Comparison of ENCODE assay signal across 26 mouse cellular contexts in the genomic region with DNA sequence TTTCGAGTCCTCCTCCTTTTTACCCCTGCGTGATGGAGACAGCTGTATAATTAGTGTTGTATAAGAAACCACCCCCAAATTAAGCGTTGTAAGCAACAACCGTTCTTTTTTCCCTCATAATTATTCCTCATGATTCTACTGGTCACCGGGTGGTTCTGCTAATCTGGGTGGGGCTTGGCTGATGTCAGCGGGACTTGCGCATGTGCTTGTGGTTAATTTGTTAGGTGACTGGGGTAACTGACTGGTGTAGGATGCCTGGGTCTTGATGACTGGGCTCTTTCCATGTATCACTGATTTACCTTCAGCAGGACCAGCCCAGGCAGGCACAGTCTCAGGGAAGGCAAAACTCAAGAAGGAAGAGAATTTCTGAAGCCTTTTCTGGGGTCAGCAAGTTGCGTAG. TPM values are rescaled to one million over a fixed set of nuclear protein-coding genes. Genes with fewer than 3 reads are reported as not detected.
A peak's percentile ranks its signal among the peaks of the same experiment; 100 is the strongest.
DNase-seq lines count a peak whose midpoint lies in the region; ATAC-seq and TF ChIP-seq lines count a peak whose summit lies in the region.
"Had no signal": no experiment of that assay in that cellular context is flagged by ENCODE, and none has a peak within 500 bp of the region (broad histone marks: within the 10 kb centered on the region; RNA-seq: fewer than 3 reads in every experiment).

No protein-coding gene starts in this region.

- peak overlapping the region; percentile 56 for H3K9ac ChIP-seq in CH12.LX (ENCODE audit: insufficient read depth, low read depth)
- H3K9ac ChIP-seq: embryonic facial prominence, embryonic 12.5 days; embryonic facial prominence, embryonic 15.5 days; forebrain, embryonic 15.5 days; heart, embryonic 12.5 days; heart, embryonic 15.5 days; hindbrain, embryonic 14.5 days had no signal

- H3K9me3 ChIP-seq in CH12.LX (replicated peaks; ENCODE audit: low read length): no peaks in the 10 kb centered on the region
- H3K9me3 ChIP-seq: embryonic facial prominence, embryonic 12.5 days; embryonic facial prominence, embryonic 15.5 days; forebrain, embryonic 15.5 days; G1E; heart, embryonic 12.5 days; heart, embryonic 15.5 days had no signal

- peak overlapping the region in 2 of 3 experiments; percentile 60 to 75 for H3K4me3 ChIP-seq in CH12.LX (replicated peaks in 1 of 3; ENCODE audit: low read depth in 2 of 3, low read length in 2 of 3, poor library complexity in 1 of 3)
- H3K4me3 ChIP-seq: embryonic facial prominence, embryonic 12.5 days; embryonic facial prominence, embryonic 15.5 days; forebrain, embryonic 15.5 days; heart, embryonic 12.5 days; heart, embryonic 15.5 days had no signal

- peak; percentile 25 for DNase-seq in lung, postnatal 10 days
- no peak for DNase-seq in lung, postnatal 25 days (ENCODE audit: low spot score)
- DNase-seq in CH12.LX (ENCODE audit: extremely low read depth): no peak
- no peak for DNase-seq in frontal cortex, adult 2 months (ENCODE audit: extremely low spot score in 1 of 2, low spot score in 1 of 2)
- no peak for DNase-seq in left cerebral cortex, postnatal 36 days (ENCODE audit: low spot score in 2 of 2)
- DNase-seq: adrenal gland, postnatal 10 days; adrenal gland, postnatal 36 days; cerebellum, adult 18-20 months; cerebellum, adult 9-10 months; cerebellum, postnatal 14 days; gastrocnemius, postnatal 10 days; gastrocnemius, postnatal 36 days; heart, adult 18-20 months; heart, postnatal 10 days; heart, postnatal 4 days had no signal

- peaks cover 8 to 57% of the 10 kb centered on the region in 2 experiments for H3K4me1 ChIP-seq in CH12.LX (ENCODE audit: control insufficient read depth in 1 of 2, insufficient read depth in 2 of 2)

- intact Hi-C loops in left cerebral cortex, postnatal 36 days (cut with DNase I): no loop called here

- dilution Hi-C loops in CH12.LX (cut with MboI; ENCODE audit: extremely low pct_ligation_motif_present, extremely low pct_unique_long_range_greater_than_20kb, low sequenced_read_pairs): no loop called here

- no peak for TF ChIP-seq CTCF in CH12.LX (conservative IDR thresholded peaks at IDR 0.05 in 1 of 2, IDR thresholded peaks at IDR 0.05 in 1 of 2; ENCODE audit: low read depth in 2 of 2, low read length in 2 of 2)

- in situ Hi-C loops in CH12.LX (cut with MboI; ENCODE audit: low pct_ligation_motif_present, low pct_unique_long_range_greater_than_20kb, low sequenced_read_pairs): no loop called here

- TF ChIP-seq RAD21 in CH12.LX (IDR thresholded peaks at IDR 0.05; ENCODE audit: low read depth, low read length): no peak

- no peaks in the 10 kb centered on the region for H3K27me3 ChIP-seq in CH12.LX (replicated peaks)
- H3K27me3 ChIP-seq: embryonic facial prominence, embryonic 12.5 days; embryonic facial prominence, embryonic 15.5 days; forebrain, embryonic 15.5 days; Patski had no signal

- peak; percentile 25 for ATAC-seq in granulocyte monocyte progenitor cell, adult 5-6 weeks (replicated peaks; ENCODE audit: poor library complexity, severe bottlenecking)
- ATAC-seq: forebrain, embryonic 15.5 days; hindbrain, postnatal 0 days; inflammation-experienced regulatory T-cells, adult 6 months; Patski had no signal

- TF ChIP-seq EP300 in CH12.LX (IDR thresholded peaks at IDR 0.05; ENCODE audit: low read length): no peak

- no peak for TF ChIP-seq POLR2A in CH12.LX (IDR thresholded peaks at IDR 0.05; ENCODE audit: low read depth, low read length)

- no peak overlapping the region for H3K27ac ChIP-seq in CH12.LX (ENCODE audit: insufficient read depth, low read depth)
- H3K27ac ChIP-seq: embryonic facial prominence, embryonic 12.5 days; embryonic facial prominence, embryonic 15.5 days; forebrain, embryonic 15.5 days; heart, embryonic 15.5 days; hindbrain, embryonic 14.5 days; hindbrain, postnatal 0 days had no signal

- H3K36me3 ChIP-seq in CH12.LX (replicated peaks in 1 of 2; ENCODE audit: control insufficient read depth in 1 of 2, insufficient read depth in 1 of 2, low read length in 1 of 2): no peaks in the 10 kb centered on the region
- H3K36me3 ChIP-seq: embryonic facial prominence, embryonic 12.5 days; embryonic facial prominence, embryonic 15.5 days; forebrain, embryonic 15.5 days; G1E; heart, embryonic 12.5 days; heart, embryonic 15.5 days had no signal

- no peaks in the 10 kb centered on the region; the same call in 1 of the 2 replicates for H3K79me2 ChIP-seq in CH12.LX (replicated peaks; ENCODE audit: control insufficient read depth, extremely low read depth, insufficient read depth, poor library complexity, severe bottlenecking)

- peak overlapping the region; percentile 71 for H3K4me2 ChIP-seq in CH12.LX (ENCODE audit: insufficient read depth, low read depth, poor library complexity, severe bottlenecking)
- H3K4me2 ChIP-seq: embryonic facial prominence, embryonic 12.5 days; embryonic facial prominence, embryonic 15.5 days; forebrain, embryonic 15.5 days; heart, embryonic 12.5 days; heart, embryonic 15.5 days; hindbrain, embryonic 14.5 days had no signal

TF ChIP-seq in CH12.LX, 34 proteins besides CTCF, POLR2A, EP300 and RAD21:
- no peak for TF ChIP-seq JUND (conservative IDR thresholded peaks at IDR 0.05; ENCODE audit: low read depth, low read length)
- TF ChIP-seq MYC (IDR thresholded peaks at IDR 0.05; ENCODE audit: low read depth, low read length): peak; percentile 41; the same call in 1 of the 2 replicates
- no peak for TF ChIP-seq USF2 (conservative IDR thresholded peaks at IDR 0.05; ENCODE audit: low read depth, low read length)
- TF ChIP-seq BHLHE40 (IDR thresholded peaks at IDR 0.05; ENCODE audit: low read depth, low read length): peak; percentile 87
- peak; percentile 57 for TF ChIP-seq ETS1 (conservative IDR thresholded peaks at IDR 0.05; ENCODE audit: low read depth, low read length)
- peak; percentile 23; the same call in 1 of the 2 replicates for TF ChIP-seq SIN3A (IDR thresholded peaks at IDR 0.05; ENCODE audit: low read length)
- TF ChIP-seq NRF1 (IDR thresholded peaks at IDR 0.05; ENCODE audit: low read depth, low read length): peak; percentile 85
- TF ChIP-seq MEF2A (IDR thresholded peaks at IDR 0.05; ENCODE audit: borderline replicate concordance, low read depth, low read length): 0 out of 2 replicates have a peak, but pooled peaks have one; percentile 27
- TF ChIP-seq ELF1 (IDR thresholded peaks at IDR 0.05; ENCODE audit: low read depth, low read length): peak; percentile 13; the same call in 1 of the 2 replicates
- TF ChIP-seq PAX5 (IDR thresholded peaks at IDR 0.05; ENCODE audit: low read length): no peak
TF ChIP-seq in CH12.LX: peak in this region for 7.

RNA-seq across cellular contexts. Expression of a gene that starts 38.7 kb away (rescaled TPM):
- total RNA-seq in CH12.LX (2012; rRNA removed) (122 and 153 TPM in 2 replicates), CH12.LX (2014; rRNA removed) (93.3 and 112 TPM in 2 replicates)
- 95.3 and 102 TPM in 2 replicates for polyA plus RNA-seq in CH12.LX (2012; ENCODE audit: insufficient read length, low read depth)
- 119 and 145 TPM in 2 replicates for total RNA-seq in granulocyte monocyte progenitor cell, adult 5-6 weeks (2014; fragmentation: Nextera tagmentation)
- total RNA-seq in granulocyte monocyte progenitor cell, adult 5-6 weeks (2017): 130 and 135 TPM in 2 replicates
- polyA plus RNA-seq in frontal cortex, adult 2 months (2012; rRNA removed): 1.7 and 2.0 TPM in 2 replicates
- 1 to 10 TPM; 4.1 to 4.2 TPM for total RNA-seq in left cerebral cortex, postnatal 36 days (2021)

Comparison
In these comparisons a context has a peak if more than half of its experiments do, and no peak if none do; other contexts are left out.
1. RNA of a gene that starts 38.7 kb away (total RNA-seq): 93.3 to 153 TPM in CH12.LX and 119 to 145 TPM in granulocyte monocyte progenitor cell, adult 5-6 weeks; 4.1 to 4.2 TPM in left cerebral cortex, postnatal 36 days; every median in the first group is over 10 times any median in the second.